Mouse (Mus musculus) forebrain, embryonic 16.5 days (tissue): Measurements from ENCODE around the gene Ube2d2b. TPM values are rescaled to one million over a fixed set of nuclear protein-coding genes. Genes with fewer than 3 reads are reported as not detected.

ENCODE experiments used
- ATAC-seq: fragments of 200-750 bp; cut with Nextera tagmentation; 2 replicates; pipeline ENCODE4 v1.8.0; 2017; ENCODE audit warnings: mild to moderate bottlenecking, moderate library complexity
- H3K27ac ChIP-seq: fragments of 300-500 bp; sonication (generic); 2 replicates; pipeline ENCODE4 v1.5.1; 2014; ENCODE audit warnings: low read length, control low read depth
- H3K27me3 ChIP-seq: fragments of 300-500 bp; sonication (generic); replicated peaks from 2 replicates; pipeline ENCODE4 v1.6.1; 2014; ENCODE audit warnings: low read length; ENCODE audit not compliant: control insufficient read depth, insufficient read depth
- H3K36me3 ChIP-seq: fragments of 300-500 bp; sonication (generic); 2 replicates; pipeline ENCODE4 v1.6.1; 2014; ENCODE audit not compliant: control insufficient read depth, insufficient read depth
- H3K4me1 ChIP-seq: fragments of 300-500 bp; sonication (generic); replicated peaks from 2 replicates; pipeline ENCODE4 v1.6.1; 2014; ENCODE audit warnings: low read length; ENCODE audit not compliant: control insufficient read depth, insufficient read depth
- H3K4me2 ChIP-seq: fragments of 300-500 bp; sonication (generic); 2 replicates; pipeline ENCODE4 v1.6.1; 2014; ENCODE audit warnings: mild to moderate bottlenecking, low read length, control low read depth
- H3K4me3 ChIP-seq: fragments of 300-500 bp; sonication (generic); replicated peaks from 2 replicates; pipeline ENCODE4 v1.5.1; 2014; ENCODE audit warnings: mild to moderate bottlenecking, low read length, control low read depth
- H3K9ac ChIP-seq: fragments of 300-500 bp; sonication (generic); replicated peaks from 2 replicates; pipeline ENCODE4 v1.6.1; 2014; ENCODE audit warnings: low read depth, low read length, control low read depth
- H3K9me3 ChIP-seq: fragments of 300-500 bp; sonication (generic); 2 replicates; pipeline ENCODE4 v1.6.1; 2016; ENCODE audit warnings: low read length; ENCODE audit not compliant: control insufficient read depth
- WGBS: fragments of 180-500 bp; shearing (Covaris S2); extraction: QIAGEN DNeasy Blood & Tissue Kit; methylation state at CpG from one replicate; pipeline ENCODE4 v1.1.7; 2014; 5-methylcytosine and 5-hydroxymethylcytosine counted together
- polyA plus RNA-seq: library from polyadenylated mRNA; unstranded; fragments of >200 nt; fragmentation: Nextera tagmentation; extraction: Ambion mirVana; gene quantifications from 2 replicates; pipeline ENCODE4 v1.2.1, GENCODE M21; 2015

Ube2d2b gene
- polyA plus RNA-seq = 0.13 TPM in 1 of 2 replicates, not detected in the other

DNA sequence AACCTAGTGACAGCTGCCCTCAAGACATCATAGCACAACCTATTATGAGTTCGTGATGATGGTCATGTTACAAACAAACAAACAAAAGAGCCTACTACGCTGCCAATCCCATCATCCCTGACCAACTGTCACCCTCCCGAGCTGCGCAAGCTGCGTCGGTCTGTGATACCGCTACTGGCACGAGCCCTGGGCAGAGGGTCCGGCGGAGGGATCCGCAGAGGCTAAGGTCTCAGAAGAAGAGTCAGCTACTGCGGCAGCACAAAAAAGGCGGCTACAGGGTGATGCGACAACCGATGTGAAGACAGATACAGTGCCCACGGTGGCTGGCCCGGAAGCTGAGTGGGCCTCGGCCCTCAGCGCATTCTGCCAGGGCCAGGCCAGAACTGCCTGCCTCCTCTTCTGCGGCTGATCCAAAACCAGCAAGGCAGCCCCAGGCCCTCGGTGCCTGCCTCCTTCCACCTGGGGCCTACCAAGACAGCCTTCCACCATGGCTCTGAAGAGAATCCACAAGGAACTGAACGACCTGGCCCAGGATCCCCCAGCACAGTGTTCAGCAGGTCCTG lies at the start of gene Ube2d2b:
Ube2d2b (plus strand) TSS at position 102 of the 563 bp plus-strand sequence.
- Histone ChIP-seq H3K9ac (no peak within 1 kb of the TSS), H3K27ac (no peak within 1 kb of the TSS), H3K4me1 (no peaks in the 10 kb centered on the region), H3K9me3 (0 out of 2 replicates have a peak, but pooled peaks cover 3% of the 10 kb centered on the region), H3K27me3 (no peaks in the 10 kb centered on the region), H3K4me3 (no peak within 1 kb of the TSS), H3K4me2 (no peak within 1 kb of the TSS), H3K36me3 (peaks cover 3% of the 10 kb centered on the region; the same call in 1 of the 2 replicates)
- WGBS = 95% methylated on average over 21 of the region's 22 CpGs
- no peak for ATAC-seq

DNA sequence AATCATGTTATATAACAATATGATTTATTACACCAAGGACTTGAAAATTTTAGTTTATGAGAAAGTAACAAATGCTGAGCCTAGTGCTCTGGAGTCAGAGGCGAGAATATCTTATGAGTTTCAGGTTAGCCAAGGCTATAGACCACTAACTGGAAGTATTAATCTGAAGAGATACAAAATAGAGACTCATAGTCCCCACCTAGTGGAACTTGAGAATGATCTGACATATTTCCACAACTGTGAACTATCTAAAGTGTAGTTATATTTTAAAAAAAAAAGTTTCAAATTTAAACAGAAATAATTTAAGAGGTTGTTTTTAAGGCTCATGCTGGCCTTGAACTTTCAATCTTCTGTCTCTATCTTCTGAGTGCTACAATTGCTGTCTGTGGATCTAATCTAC lies 47.5 kb upstream of the Ube2d2b start:
- 97% methylated on average over 1 of the region's 1 CpGs for WGBS
- Histone ChIP-seq H3K9me3 (no peaks in the 10 kb centered on the region), H3K4me1 (no peaks in the 10 kb centered on the region), H3K27me3 (no peaks in the 10 kb centered on the region), H3K4me3 (no peak overlapping the region), H3K27ac (no peak overlapping the region), H3K4me2 (no peak overlapping the region), H3K9ac (no peak overlapping the region), H3K36me3 (0 out of 2 replicates have a peak, but pooled peaks cover 3% of the 10 kb centered on the region)
- no peak for ATAC-seq

DNA sequence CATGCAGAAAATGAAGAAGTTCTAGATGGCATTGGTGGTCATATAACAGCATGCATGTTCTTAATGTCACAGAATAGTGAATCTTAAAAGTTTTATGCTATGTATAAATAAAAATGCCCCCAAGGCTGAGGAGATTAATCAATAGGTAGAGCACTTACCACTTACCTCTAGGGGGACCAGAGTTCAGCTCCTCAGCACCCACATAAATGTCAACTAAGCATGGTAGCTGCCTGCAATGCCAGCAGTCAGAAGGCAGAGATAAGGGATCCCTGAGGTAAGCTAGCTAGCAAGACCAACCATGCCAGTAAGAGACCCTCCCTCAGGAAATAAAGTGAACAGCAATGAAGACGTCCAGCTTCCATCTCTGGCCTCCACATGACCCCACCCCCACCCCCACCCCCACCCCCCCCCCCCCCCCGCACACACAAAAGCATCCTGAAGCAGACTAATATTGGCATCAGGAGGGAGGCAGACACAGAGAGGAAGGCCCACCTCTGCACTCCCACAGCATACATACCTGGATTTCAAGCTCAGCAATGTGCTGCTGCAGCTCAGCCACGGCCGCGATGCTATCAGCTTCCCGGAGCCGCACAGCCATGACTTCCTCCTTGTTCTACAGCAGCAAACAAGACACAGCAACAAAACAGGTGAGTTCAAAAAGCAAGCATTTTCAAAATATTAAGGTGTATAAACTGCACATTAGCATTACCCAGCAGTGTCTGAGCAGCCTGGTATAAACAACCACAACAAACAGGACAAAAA lies 42.0 kb upstream of the Ube2d2b start:
- no peak for ATAC-seq
- Histone ChIP-seq H3K4me2 (no peak overlapping the region), H3K27ac (no peak overlapping the region), H3K4me3 (no peak overlapping the region), H3K4me1 (no peaks in the 10 kb centered on the region), H3K9ac (no peak overlapping the region), H3K9me3 (no peaks in the 10 kb centered on the region), H3K27me3 (no peaks in the 10 kb centered on the region), H3K36me3 (0 out of 2 replicates have a peak, but pooled peaks cover 3% of the 10 kb centered on the region)
- WGBS = 93% methylated on average over 6 of the region's 7 CpGs

DNA sequence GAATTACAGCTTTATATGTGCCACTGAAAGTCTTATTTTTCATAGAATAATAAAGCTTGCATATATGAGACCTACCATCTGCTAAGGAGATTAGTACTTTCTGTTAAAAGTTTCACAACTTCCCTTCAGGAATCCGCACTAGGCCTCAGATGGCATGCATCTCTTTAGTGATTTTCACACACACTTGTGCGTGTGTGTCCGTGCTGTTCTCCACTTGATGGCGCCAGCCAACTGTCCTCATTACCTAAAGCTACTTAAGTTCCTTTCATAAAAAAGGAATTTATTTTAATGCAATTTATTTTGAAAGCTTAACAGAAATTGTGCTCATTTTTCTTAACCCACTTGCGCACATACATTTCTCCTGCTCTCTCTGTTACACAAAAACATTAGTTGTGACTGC lies 40.4 kb upstream of the Ube2d2b start:
- H3K36me3 ChIP-seq = 0 out of 2 replicates have a peak, but pooled peaks cover 3% of the 10 kb centered on the region
- H3K9ac ChIP-seq = no peak overlapping the region
- no peaks in the 10 kb centered on the region for H3K4me1 ChIP-seq
- no peaks in the 10 kb centered on the region for H3K9me3 ChIP-seq
- no peaks in the 10 kb centered on the region for H3K27me3 ChIP-seq
- H3K4me3 ChIP-seq = no peak overlapping the region
- 66% methylated on average over 5 of the region's 5 CpGs for WGBS
- no peak overlapping the region for H3K4me2 ChIP-seq
- ATAC-seq = no peak
- no peak overlapping the region for H3K27ac ChIP-seq

DNA sequence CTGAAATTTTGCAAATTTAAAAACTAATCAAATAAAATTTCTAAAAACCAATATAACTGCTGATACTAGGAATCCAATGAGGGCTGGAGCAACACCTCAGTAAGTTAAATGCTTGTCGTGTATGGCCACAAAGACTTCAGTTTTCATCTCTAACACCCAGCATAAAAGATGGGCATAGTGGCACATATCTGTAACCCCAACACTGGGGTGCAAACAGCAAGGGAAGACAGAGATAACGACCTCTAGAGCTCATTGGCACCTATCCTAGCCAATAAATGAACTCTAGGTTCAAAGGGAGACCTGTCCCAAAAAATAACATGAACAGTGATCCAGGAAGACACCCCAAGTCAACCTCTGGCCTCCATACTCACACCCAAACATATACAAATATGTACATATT lies 37.9 kb upstream of the Ube2d2b start:
- no peaks in the 10 kb centered on the region for H3K9me3 ChIP-seq
- H3K36me3 ChIP-seq = peaks cover 4% of the 10 kb centered on the region; the same call in 1 of the 2 replicates
- H3K27me3 ChIP-seq = no peaks in the 10 kb centered on the region
- 82% methylated on average over 2 of the region's 2 CpGs for WGBS
- no peak for ATAC-seq
- no peak overlapping the region for H3K4me3 ChIP-seq
- no peaks in the 10 kb centered on the region for H3K4me1 ChIP-seq
- no peak overlapping the region for H3K9ac ChIP-seq
- no peak overlapping the region for H3K27ac ChIP-seq
- no peak overlapping the region for H3K4me2 ChIP-seq

DNA sequence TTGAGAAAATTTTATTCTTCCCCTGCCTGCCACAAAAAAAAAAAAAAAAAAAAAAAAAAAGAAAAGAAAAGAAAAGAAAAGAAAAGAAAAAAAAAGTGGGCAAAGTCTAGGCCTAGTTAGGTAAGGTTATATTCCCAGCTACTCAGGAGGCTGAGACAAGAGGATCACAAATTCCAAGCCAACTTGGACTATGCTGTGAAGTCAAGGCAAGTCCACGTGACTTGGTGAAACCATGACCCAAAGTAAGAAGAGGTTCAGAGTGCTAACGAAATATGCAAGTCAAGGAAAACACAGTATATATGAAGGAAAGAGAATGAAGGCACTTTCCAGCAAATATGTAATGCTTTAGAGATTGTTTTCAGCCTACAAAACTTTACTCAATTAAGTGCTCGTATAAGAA lies 37.4 kb upstream of the Ube2d2b start:
- Histone ChIP-seq H3K9me3 (no peaks in the 10 kb centered on the region), H3K27me3 (no peaks in the 10 kb centered on the region), H3K36me3 (peaks cover 4% of the 10 kb centered on the region; the same call in 1 of the 2 replicates), H3K4me2 (no peak overlapping the region), H3K27ac (no peak overlapping the region), H3K4me3 (no peak overlapping the region), H3K4me1 (no peaks in the 10 kb centered on the region), H3K9ac (no peak overlapping the region)
- 95% methylated on average over 3 of the region's 3 CpGs for WGBS
- no peak for ATAC-seq

DNA sequence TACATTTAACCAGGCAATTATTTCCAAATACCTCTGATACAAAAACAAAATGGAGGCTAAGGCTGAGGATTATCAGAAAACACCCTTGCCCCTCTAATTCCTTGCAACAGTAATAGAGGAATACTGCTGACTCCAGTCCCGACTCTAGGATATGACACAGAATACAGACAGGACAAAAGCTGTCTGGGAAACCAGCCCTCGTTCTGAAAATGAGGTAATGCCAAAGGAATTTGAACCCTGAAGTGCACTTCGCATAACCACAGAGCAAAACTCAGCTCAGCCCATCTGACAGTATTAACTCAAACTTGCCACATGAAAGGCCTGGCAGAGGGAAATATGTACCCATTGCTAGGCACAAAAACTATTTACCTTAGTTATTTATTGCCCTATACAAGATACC lies 36.6 kb upstream of the Ube2d2b start:
- Histone ChIP-seq H3K9me3 (no peaks in the 10 kb centered on the region), H3K4me1 (no peaks in the 10 kb centered on the region), H3K4me2 (no peak overlapping the region), H3K27ac (no peak overlapping the region), H3K27me3 (no peaks in the 10 kb centered on the region), H3K4me3 (no peak overlapping the region), H3K9ac (no peak overlapping the region), H3K36me3 (peaks cover 4% of the 10 kb centered on the region; the same call in 1 of the 2 replicates)
- WGBS = 16% methylated on average over 3 of the region's 3 CpGs
- no peak for ATAC-seq

DNA sequence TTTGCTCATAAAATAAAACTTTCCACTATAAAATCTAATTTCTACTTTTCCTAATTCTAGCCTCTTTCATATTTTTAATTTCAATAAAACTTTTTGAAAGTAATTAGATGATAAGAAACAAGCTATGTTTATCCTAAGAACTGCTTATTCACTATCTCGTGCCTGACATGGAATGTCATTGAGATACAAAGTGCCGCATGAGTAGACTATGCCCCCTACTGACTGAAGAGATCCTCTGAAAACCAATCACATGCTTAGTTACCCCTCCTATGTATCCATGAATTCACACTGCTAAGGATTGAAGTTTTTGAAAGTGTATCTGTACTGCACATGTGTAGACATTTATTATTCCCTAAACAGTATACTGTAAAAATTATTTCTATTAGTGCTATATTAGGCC lies 36.0 kb upstream of the Ube2d2b start:
- no peak overlapping the region for H3K4me2 ChIP-seq
- H3K9me3 ChIP-seq = no peaks in the 10 kb centered on the region
- WGBS = 34% methylated on average over 2 of the region's 2 CpGs
- H3K9ac ChIP-seq = no peak overlapping the region
- H3K27ac ChIP-seq = no peak overlapping the region
- ATAC-seq = no peak
- peaks cover 4% of the 10 kb centered on the region; the same call in 1 of the 2 replicates for H3K36me3 ChIP-seq
- H3K27me3 ChIP-seq = no peaks in the 10 kb centered on the region
- no peak overlapping the region for H3K4me3 ChIP-seq
- H3K4me1 ChIP-seq = no peaks in the 10 kb centered on the region

DNA sequence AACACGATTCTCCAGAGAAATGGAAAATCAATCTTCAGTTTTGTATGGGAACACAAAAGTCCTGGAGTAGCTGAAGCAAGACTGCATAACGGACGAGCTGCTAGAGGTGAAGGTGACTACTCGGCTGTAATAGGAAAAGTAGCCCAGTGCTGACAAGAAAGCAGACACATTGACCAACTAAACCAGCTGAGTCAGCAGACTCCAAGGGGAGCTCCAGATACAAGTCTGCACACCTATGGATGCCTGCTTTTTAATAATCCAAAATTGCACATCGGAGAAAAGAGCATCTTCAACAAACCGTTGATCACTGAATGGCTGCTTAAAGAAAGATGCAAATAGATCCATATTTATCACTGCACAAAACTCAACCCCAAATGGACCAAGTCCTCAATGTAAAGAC lies 31.6 kb upstream of the Ube2d2b start:
- no peak overlapping the region for H3K9ac ChIP-seq
- no peak overlapping the region for H3K27ac ChIP-seq
- WGBS = 95% methylated on average over 6 of the region's 6 CpGs
- no peaks in the 10 kb centered on the region for H3K9me3 ChIP-seq
- H3K4me1 ChIP-seq = no peaks in the 10 kb centered on the region
- H3K36me3 ChIP-seq = peaks cover 4% of the 10 kb centered on the region; the same call in 1 of the 2 replicates
- no peak overlapping the region for H3K4me3 ChIP-seq
- no peak for ATAC-seq
- no peaks in the 10 kb centered on the region for H3K27me3 ChIP-seq
- no peak overlapping the region for H3K4me2 ChIP-seq
